Mouse (Mus musculus) retina, postnatal 1 day (tissue): Measurements from ENCODE around the gene Gm11060.

Experiments
- DNase-seq: peaks from one replicate; pipeline ENCODE4 v3.0.0-alpha.2; 2012

The Gm11060 gene

GRCm38 (mm10) chr2:105122216-105122615 lies 30.4 kb downstream of the Gm11060 start:
- no peak for DNase-seq

- peak; percentile 57 for DNase-seq
Observed at GRCm38 (mm10) chr2:105122886-105123285, 31.1 kb downstream of the Gm11060 start.

- DNase-seq: no peak
Observed at GRCm38 (mm10) chr2:105123431-105123830, 31.6 kb downstream of the Gm11060 start.

GRCm38 (mm10) chr2:105123881-105124280 lies 32.1 kb downstream of the Gm11060 start:
- no peak for DNase-seq

- no peak for DNase-seq
Observed at GRCm38 (mm10) chr2:105124391-105124790, 32.6 kb downstream of the Gm11060 start.

GRCm38 (mm10) chr2:105125205-105125604 lies 33.4 kb downstream of the Gm11060 start:
- DNase-seq: no peak

GRCm38 (mm10) chr2:105125641-105126040 lies 33.8 kb downstream of the Gm11060 start:
- DNase-seq: no peak

GRCm38 (mm10) chr2:105126279-105126678 lies 34.5 kb downstream of the Gm11060 start, which contains the start of gene Wt1:
TSS of gene Wt1 (plus strand) at chr2:105126529.
- peak; percentile 71 for DNase-seq

- DNase-seq: no peak
Observed at GRCm38 (mm10) chr2:105126691-105127530, 35.1 kb downstream of the Gm11060 start.

- peak; percentile 60 for DNase-seq
Observed at GRCm38 (mm10) chr2:105127531-105128480, 36.0 kb downstream of the Gm11060 start.

- DNase-seq: no peak
Observed at GRCm38 (mm10) chr2:105128564-105128963, 36.7 kb downstream of the Gm11060 start.

GRCm38 (mm10) chr2:105130351-105131060 lies 38.7 kb downstream of the Gm11060 start:
- DNase-seq: peak; percentile 55

GRCm38 (mm10) chr2:105131061-105131810 lies 39.4 kb downstream of the Gm11060 start:
- no peak for DNase-seq

GRCm38 (mm10) chr2:105131811-105132100 lies 39.9 kb downstream of the Gm11060 start:
- no peak for DNase-seq

GRCm38 (mm10) chr2:105132300-105132699 lies 40.5 kb downstream of the Gm11060 start:
- no peak for DNase-seq

- DNase-seq: no peak
Observed at GRCm38 (mm10) chr2:105132933-105133795, 41.3 kb downstream of the Gm11060 start.

GRCm38 (mm10) chr2:105134296-105134695 lies 42.5 kb downstream of the Gm11060 start:
- no peak for DNase-seq

- DNase-seq: no peak
Observed at GRCm38 (mm10) chr2:105139471-105139870, 47.7 kb downstream of the Gm11060 start.

- DNase-seq: no peak
Observed at GRCm38 (mm10) chr2:105141371-105141770, 49.6 kb downstream of the Gm11060 start.
